In genomic region chr12:83721281-83721680, GRCm38 (mm10) we compare ENCODE assay signal across 14 mouse cellular contexts. TPM values are rescaled to one million over a fixed set of nuclear protein-coding genes. Genes with fewer than 3 reads are reported as not detected.
A peak's percentile ranks its signal among the peaks of the same experiment; 100 is the strongest.
DNase-seq lines count a peak whose midpoint lies in the region; ATAC-seq and TF ChIP-seq lines count a peak whose summit lies in the region.
"Had no signal": no experiment of that assay in that cellular context is flagged by ENCODE, and none has a peak within 500 bp of the region (broad histone marks: within the 10 kb centered on the region; RNA-seq: fewer than 3 reads in every experiment).

No protein-coding gene starts in this region.

- no peak overlapping the region for H3K4me3 ChIP-seq in heart, embryonic 16.5 days (ENCODE audit: low read length)
- no peak overlapping the region for H3K4me3 ChIP-seq in intestine, embryonic 14.5 days (ENCODE audit: low read depth, low read length)
- H3K4me3 ChIP-seq in stomach, embryonic 14.5 days (ENCODE audit: low read depth, low read length) = no peak overlapping the region
- H3K4me3 ChIP-seq in cerebellum, adult 2 months (replicated peaks; ENCODE audit: insufficient read depth, low read depth, low read length) = no peak overlapping the region
- H3K4me3 ChIP-seq: hindbrain, embryonic 10.5 days had no signal

- no peak for TF ChIP-seq POLR2A in cerebellum, adult 2 months (IDR thresholded peaks at IDR 0.05; ENCODE audit: borderline replicate concordance, insufficient read depth, low read length)

- H3K9ac ChIP-seq in heart, embryonic 16.5 days (ENCODE audit: low read length) = no peak overlapping the region
- H3K9ac ChIP-seq in intestine, embryonic 14.5 days (ENCODE audit: low read length) = no peak overlapping the region
- no peak overlapping the region for H3K9ac ChIP-seq in stomach, embryonic 14.5 days (replicated peaks; ENCODE audit: low read depth, low read length)

- H3K27ac ChIP-seq in heart, embryonic 16.5 days (ENCODE audit: low read length) = no peak overlapping the region; the same call in 1 of the 2 replicates
- H3K27ac ChIP-seq in intestine, embryonic 14.5 days (ENCODE audit: low read depth) = peak overlapping the region; percentile 34
- peak overlapping the region; percentile 82 for H3K27ac ChIP-seq in stomach, embryonic 14.5 days (ENCODE audit: low read length)
- H3K27ac ChIP-seq in cerebellum, adult 2 months (ENCODE audit: insufficient read depth, low read length) = no peak overlapping the region
- H3K27ac ChIP-seq: hindbrain, embryonic 10.5 days had no signal

- peaks cover 38% of the 10 kb centered on the region for H3K36me3 ChIP-seq in heart, embryonic 16.5 days (ENCODE audit: control insufficient read depth, insufficient read depth)
- peaks cover 79% of the 10 kb centered on the region for H3K36me3 ChIP-seq in intestine, embryonic 14.5 days (ENCODE audit: control insufficient read depth, insufficient read depth, low read length)
- peaks cover 34% of the 10 kb centered on the region for H3K36me3 ChIP-seq in stomach, embryonic 14.5 days (ENCODE audit: control insufficient read depth, insufficient read depth, low read length)

- H3K9me3 ChIP-seq in heart, embryonic 16.5 days (replicated peaks; ENCODE audit: control insufficient read depth, low read length) = no peaks in the 10 kb centered on the region
- H3K9me3 ChIP-seq in intestine, embryonic 14.5 days (ENCODE audit: control insufficient read depth, low read length) = no peaks in the 10 kb centered on the region
- no peaks in the 10 kb centered on the region for H3K9me3 ChIP-seq in stomach, embryonic 14.5 days (ENCODE audit: control insufficient read depth, low read depth, low read length)
- H3K9me3 ChIP-seq: hindbrain, embryonic 10.5 days had no signal

- 60% methylated on average over 6 of the region's 6 CpGs for WGBS in heart, embryonic 16.5 days
- WGBS in intestine, embryonic 14.5 days = 32% methylated on average over 6 of the region's 6 CpGs
- WGBS in stomach, embryonic 14.5 days = 37% methylated on average over 6 of the region's 6 CpGs
- WGBS in cerebellum, adult 2 months = 73% methylated on average over 6 of the region's 6 CpGs

- peaks cover 4% of the 10 kb centered on the region; the same call in 1 of the 2 replicates for H3K4me1 ChIP-seq in heart, embryonic 16.5 days (ENCODE audit: control insufficient read depth, insufficient read depth, low read length)
- peaks cover 13% of the 10 kb centered on the region for H3K4me1 ChIP-seq in intestine, embryonic 14.5 days (replicated peaks; ENCODE audit: control insufficient read depth, insufficient read depth, low read length)
- H3K4me1 ChIP-seq in stomach, embryonic 14.5 days (ENCODE audit: control insufficient read depth, insufficient read depth, low read length) = peaks cover 4% of the 10 kb centered on the region; the same call in 1 of the 2 replicates
- no peaks in the 10 kb centered on the region for H3K4me1 ChIP-seq in cerebellum, adult 2 months (ENCODE audit: control insufficient read depth, insufficient read depth, low read length)
- H3K4me1 ChIP-seq: hindbrain, embryonic 10.5 days had no signal

- no peaks in the 10 kb centered on the region for H3K27me3 ChIP-seq in heart, embryonic 16.5 days (ENCODE audit: control insufficient read depth, insufficient read depth, low read length)
- no peaks in the 10 kb centered on the region for H3K27me3 ChIP-seq in intestine, embryonic 14.5 days (replicated peaks; ENCODE audit: control insufficient read depth, insufficient read depth, low read length)
- no peaks in the 10 kb centered on the region for H3K27me3 ChIP-seq in stomach, embryonic 14.5 days (ENCODE audit: control insufficient read depth, insufficient read depth, low read length)
- no peaks in the 10 kb centered on the region for H3K27me3 ChIP-seq in cerebellum, adult 2 months (ENCODE audit: control insufficient read depth, insufficient read depth, low read length)
- H3K27me3 ChIP-seq: Patski had no signal

- ATAC-seq in heart, embryonic 16.5 days (replicated peaks; ENCODE audit: extremely low read depth, insufficient read depth, low FRiP score) = peak; percentile 55; the same call in 1 of the 2 replicates
- no peak for ATAC-seq in intestine, embryonic 14.5 days (replicated peaks; ENCODE audit: low FRiP score, low TSS enrichment, low read depth)
- no peak for ATAC-seq in stomach, embryonic 14.5 days (ENCODE audit: insufficient number of reproducible peaks, insufficient read depth, low FRiP score, low read depth)
- ATAC-seq: Patski had no signal

- no peak overlapping the region for H3K4me2 ChIP-seq in heart, embryonic 16.5 days (ENCODE audit: low read depth, low read length)
- H3K4me2 ChIP-seq in intestine, embryonic 14.5 days (ENCODE audit: low read length) = no peak overlapping the region
- H3K4me2 ChIP-seq in stomach, embryonic 14.5 days (replicated peaks; ENCODE audit: low read depth, low read length) = no peak overlapping the region

- TF ChIP-seq CTCF in cerebellum, adult 2 months (IDR thresholded peaks at IDR 0.05; ENCODE audit: borderline replicate concordance, insufficient read depth, low read depth, low read length) = no peak

- DNase-seq in heart, adult 18-20 months = no peak
- DNase-seq in lung, postnatal 10 days = peak; percentile 9
- DNase-seq in lung, postnatal 25 days (ENCODE audit: low spot score) = no peak
- DNase-seq in intestine, embryonic 14.5 days (ENCODE audit: low spot score) = no peak
- no peak for DNase-seq in cerebellum, adult 2 months
- no peak for DNase-seq in adrenal gland, postnatal 25 days
- DNase-seq: adrenal gland, postnatal 36 days; cerebellum, adult 8-10 months had no signal

RNA-seq across cellular contexts. Expression of gene Psen1, which starts 33.3 kb away (rescaled TPM):
- polyA plus RNA-seq in heart, embryonic 16.5 days (2015; fragmentation: Nextera tagmentation; extraction: Ambion mirVana) = 46.1 and 49.4 TPM in 2 replicates
- 10 to 100 TPM; 29.2 to 35.0 TPM for total RNA-seq in heart, adult 18-20 months (2021)
- 87.6 and 92.7 TPM in 2 replicates for polyA plus RNA-seq in intestine, embryonic 14.5 days (2014; fragmentation: Nextera tagmentation; extraction: Ambion mirVana)
- polyA plus RNA-seq in stomach, embryonic 14.5 days (2014; fragmentation: Nextera tagmentation; extraction: Ambion mirVana) = 77.8 and 83.1 TPM in 2 replicates
- polyA plus RNA-seq in cerebellum, adult 2 months (2012; rRNA removed) = 45.5 and 46.6 TPM in 2 replicates
- total RNA-seq in adrenal gland, postnatal 25 days (2021) = 68.3 and 73.5 TPM in 2 replicates

RNA-seq across cellular contexts. Expression of gene Papln, which starts 42.2 kb away (rescaled TPM):
- 0.88 and 1.1 TPM in 2 replicates for polyA plus RNA-seq in heart, embryonic 16.5 days (2015; fragmentation: Nextera tagmentation; extraction: Ambion mirVana)
- total RNA-seq in heart, adult 18-20 months (2021) = 1 to 10 TPM; 5.3 to 5.7 TPM
- polyA plus RNA-seq in intestine, embryonic 14.5 days (2014; fragmentation: Nextera tagmentation; extraction: Ambion mirVana) = 1.5 and 2.1 TPM in 2 replicates
- 1.4 and 2.2 TPM in 2 replicates for polyA plus RNA-seq in stomach, embryonic 14.5 days (2014; fragmentation: Nextera tagmentation; extraction: Ambion mirVana)
- 0.95 and 0.97 TPM in 2 replicates for polyA plus RNA-seq in cerebellum, adult 2 months (2012; rRNA removed)
- total RNA-seq in adrenal gland, postnatal 25 days (2021) = 1.4 and 2.0 TPM in 2 replicates
- total RNA-seq: granulocyte monocyte progenitor cell, adult 5-6 weeks had no signal
- polyA plus RNA-seq: C2C12 had no signal

Comparison
In these comparisons a context has a peak if more than half of its experiments do, and no peak if none do; other contexts are left out.
1. H3K27ac ChIP-seq: peak in intestine, embryonic 14.5 days (single experiment) and stomach, embryonic 14.5 days (single experiment); none in heart, embryonic 16.5 days (single experiment) and cerebellum, adult 2 months (single experiment).